Mouse (Mus musculus): ENCODE measurements around the gene Gm11361. TPM values are rescaled to one million over a fixed set of nuclear protein-coding genes. Genes with fewer than 3 reads are reported as not detected.

The Gm11361 gene
- 100 to 1,000 TPM in 3 of 4 experiments, 10 to 100 TPM in 1; 69.8 to 164 (median 126) TPM for total RNA-seq (2022)

DNA sequence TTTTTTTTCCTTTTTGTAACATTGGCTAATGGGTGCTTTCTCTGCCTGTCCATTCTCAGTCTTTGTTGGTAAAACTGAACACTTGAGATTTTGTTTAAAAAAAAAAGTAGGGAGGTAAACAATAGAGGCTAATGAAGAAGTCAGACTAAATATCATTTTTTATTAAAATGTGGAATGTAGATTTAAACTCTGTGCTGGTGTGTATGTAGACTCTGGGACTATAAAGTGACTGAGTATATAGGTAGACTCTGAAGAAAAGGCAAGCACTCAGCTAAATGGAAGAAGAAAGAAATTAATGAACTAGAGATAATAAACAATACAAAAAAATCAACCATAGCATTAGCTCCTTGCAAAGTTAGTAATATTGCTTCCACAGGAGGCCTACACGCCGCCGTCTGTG lies at the start of gene Gm11361:
TSS of gene Gm11361 (plus strand) at position 301 of the 400 bp plus-strand sequence.
- DNase-seq (ENCODE audit: low spot score in 2 of 2): no peak

DNA sequence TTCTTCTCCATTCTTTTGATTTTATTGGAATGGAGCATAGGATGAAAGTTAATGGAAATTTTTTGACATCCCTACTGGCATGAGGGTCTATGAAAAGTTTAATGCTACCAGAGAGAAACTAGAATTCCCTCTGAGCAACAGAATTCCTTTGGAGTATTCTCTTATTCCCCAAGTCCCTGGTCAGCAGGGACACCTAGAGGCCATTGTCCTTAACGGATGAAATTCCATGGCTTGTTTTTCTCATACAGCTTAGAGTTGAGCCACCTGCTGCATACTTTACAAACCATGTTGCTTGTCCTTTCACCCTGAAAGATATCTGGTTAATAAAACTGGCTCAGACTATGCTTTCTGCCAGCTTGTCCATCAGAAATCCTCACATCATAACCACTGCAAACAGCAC lies 7.1 kb downstream of the Gm11361 start:
- DNase-seq (ENCODE audit: low spot score in 2 of 2): no peak

DNA sequence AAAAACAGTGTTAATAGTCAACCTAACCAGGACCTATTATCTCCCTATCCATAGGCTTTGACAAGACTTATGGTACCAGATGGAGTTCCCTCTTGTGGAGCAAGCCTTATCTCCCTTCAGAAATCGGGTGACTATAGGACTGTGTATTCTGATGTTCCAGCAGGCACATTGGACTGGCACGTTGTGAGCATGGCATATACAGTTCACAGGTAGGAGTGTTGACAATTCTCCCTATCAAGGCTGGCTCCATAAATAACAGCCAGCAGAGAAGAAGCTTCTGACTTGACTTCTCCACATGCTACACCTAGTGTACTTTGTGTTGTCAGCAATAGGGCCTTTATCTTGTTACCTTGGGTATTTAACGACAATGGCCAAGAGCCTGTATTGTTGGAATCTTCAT lies 30.0 kb downstream of the Gm11361 start:
- DNase-seq (ENCODE audit: low spot score in 2 of 2): no peak

DNA sequence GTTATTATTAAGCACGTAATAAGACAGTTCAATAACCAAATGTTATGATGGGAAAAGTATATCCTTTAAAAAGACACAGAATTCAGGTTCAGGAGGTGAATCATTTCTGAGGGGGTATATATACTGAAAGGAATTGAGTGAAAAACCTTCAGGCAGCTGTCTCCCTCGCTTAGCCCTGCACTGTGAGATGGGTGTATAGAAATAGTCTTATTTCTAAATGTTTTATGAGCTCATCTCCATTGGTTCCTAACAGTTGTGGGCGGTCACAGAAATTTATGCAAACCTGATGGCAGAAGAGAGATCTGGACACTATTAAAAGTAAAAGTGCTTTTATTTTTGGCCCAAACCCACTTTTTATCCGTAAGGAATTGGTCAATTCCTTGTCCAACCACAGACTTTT lies 36.9 kb downstream of the Gm11361 start:
- DNase-seq (ENCODE audit: low spot score in 2 of 2): no peak

DNA sequence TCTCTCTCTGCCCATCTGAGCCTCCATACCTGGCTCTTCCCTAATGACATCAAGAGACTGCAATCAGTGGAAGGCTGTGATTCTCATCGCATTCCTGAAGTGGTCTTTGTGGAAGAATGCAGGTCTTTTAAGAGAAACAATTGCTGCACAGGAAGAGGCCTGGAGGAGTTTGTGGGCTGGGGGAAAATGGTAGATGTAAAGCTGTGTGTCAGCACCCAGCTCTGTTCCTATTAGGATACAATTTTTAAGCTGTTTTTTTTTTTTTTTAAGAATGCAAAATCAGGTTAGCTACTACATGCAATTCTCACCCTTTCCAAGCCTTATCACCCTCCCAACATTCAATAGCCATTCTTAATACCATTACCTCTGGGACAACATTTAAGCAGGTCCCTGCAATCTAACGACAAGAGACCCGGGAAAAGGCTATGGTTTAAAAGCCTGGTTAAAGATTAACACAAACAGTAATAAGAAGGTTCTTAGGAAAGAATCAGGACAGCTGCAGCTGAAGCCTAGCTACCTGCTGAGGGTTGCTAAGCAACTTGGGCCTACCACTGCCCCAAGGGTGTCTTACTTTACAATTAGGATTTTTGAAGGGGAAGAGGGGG lies 37.5 kb downstream of the Gm11361 start:
- DNase-seq (ENCODE audit: low spot score in 2 of 2): no peak

DNA sequence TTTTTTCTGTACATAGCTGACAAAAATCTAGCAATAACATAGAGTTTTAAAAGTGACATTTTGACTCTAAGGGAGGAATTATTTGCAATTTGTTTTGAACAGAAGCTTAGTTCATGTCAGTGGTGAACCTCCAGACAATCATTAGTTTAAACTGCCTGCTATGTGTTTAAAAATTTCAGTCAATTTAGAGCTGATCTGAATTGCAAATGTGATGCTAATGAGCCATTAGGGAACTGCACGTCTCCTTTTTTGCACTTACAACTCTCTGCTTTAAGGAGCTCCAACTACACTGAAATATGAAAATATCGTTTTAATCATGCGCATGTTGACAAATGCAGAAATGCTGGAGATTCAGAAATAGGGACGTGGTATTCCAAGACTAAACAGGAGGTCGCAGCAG lies 38.2 kb downstream of the Gm11361 start:
- no peak for DNase-seq (ENCODE audit: low spot score in 2 of 2)

DNA sequence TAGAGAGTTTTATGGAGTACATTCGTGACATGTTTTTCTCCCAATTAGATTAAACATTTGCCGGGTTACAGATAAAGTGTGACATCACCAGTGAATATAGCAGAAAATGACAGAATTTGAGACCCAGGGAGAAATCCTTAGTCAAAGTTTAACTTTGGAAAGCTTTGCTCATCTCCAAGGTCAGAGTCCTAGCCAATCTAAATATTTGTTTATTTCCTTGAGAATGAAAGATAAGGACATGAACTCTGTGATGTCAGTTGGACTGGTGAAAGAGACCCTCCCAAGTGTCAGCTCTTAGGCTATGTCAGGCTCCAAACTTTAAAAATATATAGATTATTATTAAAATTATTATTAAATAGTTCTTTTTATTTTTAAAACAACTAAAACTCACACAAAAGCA lies 39.8 kb downstream of the Gm11361 start:
- no peak for DNase-seq (ENCODE audit: low spot score in 2 of 2)

DNA sequence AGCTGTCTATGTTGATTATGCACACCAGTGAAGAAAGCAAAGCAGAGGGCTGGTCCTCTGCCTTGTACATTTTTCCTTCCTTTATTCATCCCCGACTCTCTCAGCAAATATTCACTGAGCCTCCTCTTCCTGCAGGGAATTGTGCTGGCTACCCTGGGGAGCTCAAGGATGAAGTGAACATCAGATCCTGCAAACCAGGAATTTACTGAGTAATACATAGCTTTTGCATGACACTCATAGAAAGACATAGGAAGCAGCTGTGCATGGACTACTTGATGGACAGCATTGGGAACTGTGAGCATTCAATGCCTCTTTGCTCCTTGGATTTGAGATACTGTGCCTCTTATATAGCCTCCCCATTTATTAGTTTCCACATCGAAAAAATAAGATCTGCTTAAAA lies 40.2 kb downstream of the Gm11361 start:
- DNase-seq (ENCODE audit: low spot score in 2 of 2): no peak

Other genes starting within 250 kb of the Gm11361 start
- not detected for gene Prl4a1, start 241.3 kb upstream of the Gm11361 start, total RNA-seq (2022)
- gene Prl5a1, start 115.0 kb upstream of the Gm11361 start, total RNA-seq (2022): not detected

All from gastrocnemius, adult 8-10 months (tissue).